Mouse (Mus musculus) olfactory bulb, adult 2 months (tissue): ENCODE data around the gene Ccr9.

Source experiments
- CTCF ChIP-seq: fragments of 200-500 bp; IDR thresholded peaks from 2 replicates; pipeline ENCODE4 v1.5.1; 2012; ENCODE audit warnings: low read depth, mild to moderate bottlenecking, low read length, moderate library complexity; ENCODE audit not compliant: insufficient read depth
- POLR2A ChIP-seq: fragments of 200-500 bp; IDR thresholded peaks from 2 replicates; pipeline ENCODE4 v1.6.1; 2012; ENCODE audit warnings: mild to moderate bottlenecking, low read depth, low read length, moderate library complexity; ENCODE audit not compliant: insufficient read depth

- TF ChIP-seq POLR2A: no peak
- no peak for TF ChIP-seq CTCF
These were observed 79.9 kb downstream of the Ccr9 start for GRCm38 (mm10) chr9:123758156-123758555.
